Mouse (Mus musculus) hindbrain, embryonic 16.5 days (tissue): ENCODE results near the gene Slc7a5. TPM values are rescaled to one million over a fixed set of nuclear protein-coding genes. Genes with fewer than 3 reads are reported as not detected.

Source experiments
- ATAC-seq: fragments of 200-750 bp; cut with Nextera tagmentation; 2 replicates; pipeline ENCODE4 v1.8.0; 2017; ENCODE audit warnings: moderate TSS enrichment, moderate library complexity
- H3K27ac ChIP-seq: fragments of 300-500 bp; sonication (generic); 2 replicates; pipeline ENCODE4 v1.5.1; 2014; ENCODE audit warnings: low read depth, mild to moderate bottlenecking, control low read depth, low read length, moderate library complexity
- H3K27me3 ChIP-seq: fragments of 300-500 bp; sonication (generic); replicated peaks from 2 replicates; pipeline ENCODE4 v1.6.1; 2014; ENCODE audit warnings: low read length; ENCODE audit not compliant: control insufficient read depth, insufficient read depth
- H3K36me3 ChIP-seq: fragments of 300-500 bp; sonication (generic); 2 replicates; pipeline ENCODE4 v1.6.1; 2014; ENCODE audit warnings: mild to moderate bottlenecking, low read length, moderate library complexity, mixed read lengths; ENCODE audit not compliant: control insufficient read depth, insufficient read depth
- H3K4me1 ChIP-seq: fragments of 300-500 bp; sonication (generic); 2 replicates; pipeline ENCODE4 v1.6.1; 2014; ENCODE audit warnings: low read depth, low read length; ENCODE audit not compliant: control insufficient read depth, insufficient read depth
- H3K4me2 ChIP-seq: fragments of 300-500 bp; sonication (generic); 2 replicates; pipeline ENCODE4 v1.6.1; 2014; ENCODE audit warnings: mild to moderate bottlenecking, low read length, control low read depth, moderate library complexity
- H3K4me3 ChIP-seq: fragments of 300-500 bp; sonication (generic); 2 replicates; pipeline ENCODE4 v1.5.1; 2014; ENCODE audit warnings: mild to moderate bottlenecking, low read length, control low read depth, moderate library complexity
- H3K9ac ChIP-seq: fragments of 300-500 bp; sonication (generic); 2 replicates; pipeline ENCODE4 v1.6.1; 2014; ENCODE audit warnings: low read depth, mild to moderate bottlenecking, control low read depth, low read length, moderate library complexity
- H3K9me3 ChIP-seq: fragments of 300-500 bp; sonication (generic); 2 replicates; pipeline ENCODE4 v1.6.1; 2014; ENCODE audit warnings: mild to moderate bottlenecking, low read length, moderate library complexity; ENCODE audit not compliant: control insufficient read depth
- WGBS: fragments of 180-500 bp; shearing (Covaris S2); extraction: QIAGEN DNeasy Blood & Tissue Kit; methylation state at CpG from one replicate; pipeline ENCODE4 v1.1.7; 2014; 5-methylcytosine and 5-hydroxymethylcytosine counted together
- polyA plus RNA-seq: library from polyadenylated mRNA; unstranded; fragments of >200 nt; fragmentation: Nextera tagmentation; extraction: Ambion mirVana; gene quantifications from 2 replicates; pipeline ENCODE4 v1.2.1, GENCODE M21; 2015

Gene Slc7a5
- polyA plus RNA-seq, 1 experiment from 2014 or later, result 44.9 TPM

- no peaks in the 10 kb centered on the region; the same call in 1 of the 2 replicates for H3K4me1 ChIP-seq
- no peak overlapping the region for H3K27ac ChIP-seq
- no peaks in the 10 kb centered on the region for H3K9me3 ChIP-seq
- H3K36me3 ChIP-seq, result peaks cover 28% of the 10 kb centered on the region
- no peak overlapping the region for H3K9ac ChIP-seq
- 87% methylated on average over 5 of the region's 5 CpGs for WGBS
- H3K4me3 ChIP-seq, result no peak overlapping the region
- no peak overlapping the region for H3K4me2 ChIP-seq
- H3K27me3 ChIP-seq, result no peaks in the 10 kb centered on the region
- ATAC-seq, result no peak
These were observed 25.6 kb downstream of the Slc7a5 start for GRCm38 (mm10) chr8:121881921-121882320.

GRCm38 (mm10) chr8:121880818-121881217 is 26.7 kb downstream of the Slc7a5 start:
- Histone ChIP-seq H3K9me3 (no peaks in the 10 kb centered on the region), H3K4me3 (no peak overlapping the region), H3K27ac (no peak overlapping the region), H3K36me3 (peaks cover 21% of the 10 kb centered on the region), H3K27me3 (no peaks in the 10 kb centered on the region), H3K4me2 (no peak overlapping the region), H3K4me1 (no peaks in the 10 kb centered on the region; the same call in 1 of the 2 replicates), H3K9ac (no peak overlapping the region)
- 72% methylated on average over 1 of the region's 1 CpGs for WGBS
- no peak for ATAC-seq

- peaks cover 15% of the 10 kb centered on the region for H3K36me3 ChIP-seq
- no peak overlapping the region for H3K27ac ChIP-seq
- H3K9ac ChIP-seq, result no peak overlapping the region
- H3K4me3 ChIP-seq, result no peak overlapping the region
- ATAC-seq, result no peak
- no peak overlapping the region for H3K4me2 ChIP-seq
- no peaks in the 10 kb centered on the region for H3K27me3 ChIP-seq
- no peaks in the 10 kb centered on the region; the same call in 1 of the 2 replicates for H3K4me1 ChIP-seq
- 94% methylated on average over 3 of the region's 3 CpGs for WGBS
- no peaks in the 10 kb centered on the region for H3K9me3 ChIP-seq
These were observed 27.8 kb downstream of the Slc7a5 start for GRCm38 (mm10) chr8:121879712-121880111.

- H3K4me1 ChIP-seq, result no peaks in the 10 kb centered on the region; the same call in none of the 2 replicates
- ATAC-seq, result no peak
These were observed 29.5 kb downstream of the Slc7a5 start for GRCm38 (mm10) chr8:121877828-121878480.

GRCm38 (mm10) chr8:121877212-121877611 is 30.3 kb downstream of the Slc7a5 start:
- 83% methylated on average over 5 of the region's 5 CpGs for WGBS
- H3K27ac ChIP-seq, result no peak overlapping the region
- no peak overlapping the region for H3K4me2 ChIP-seq
- no peaks in the 10 kb centered on the region for H3K9me3 ChIP-seq
- no peak for ATAC-seq
- H3K9ac ChIP-seq, result no peak overlapping the region
- no peaks in the 10 kb centered on the region for H3K27me3 ChIP-seq
- H3K36me3 ChIP-seq, result peaks cover 5% of the 10 kb centered on the region
- no peak overlapping the region for H3K4me3 ChIP-seq
- H3K4me1 ChIP-seq, result peaks cover under 1% of the 10 kb centered on the region

More at GRCm38 (mm10) chr8:121877828-121878480, 29.5 kb downstream of the Slc7a5 start:
- no peak overlapping the region for H3K27ac ChIP-seq
- no peak overlapping the region for H3K4me2 ChIP-seq
- no peak overlapping the region for H3K4me3 ChIP-seq
- H3K36me3 ChIP-seq, result peaks cover 10% of the 10 kb centered on the region
- 79% methylated on average over 7 of the region's 7 CpGs for WGBS
- no peaks in the 10 kb centered on the region for H3K27me3 ChIP-seq
- H3K9me3 ChIP-seq, result no peaks in the 10 kb centered on the region
- H3K9ac ChIP-seq, result no peak overlapping the region

- Histone ChIP-seq H3K9ac (no peak overlapping the region), H3K27me3 (no peaks in the 10 kb centered on the region), H3K9me3 (no peaks in the 10 kb centered on the region), H3K4me2 (no peak overlapping the region), H3K4me3 (no peak overlapping the region), H3K4me1 (peaks cover 5% of the 10 kb centered on the region; the same call in 1 of the 2 replicates), H3K27ac (no peak overlapping the region), H3K36me3 (no peaks in the 10 kb centered on the region)
- 86% methylated on average over 9 of the region's 9 CpGs for WGBS
- ATAC-seq, result no peak
These were observed 32.0 kb downstream of the Slc7a5 start for GRCm38 (mm10) chr8:121875517-121875916.

- Histone ChIP-seq H3K4me1 (peaks cover 5% of the 10 kb centered on the region; the same call in 1 of the 2 replicates), H3K4me2 (no peak overlapping the region), H3K27me3 (no peaks in the 10 kb centered on the region), H3K4me3 (no peak overlapping the region), H3K9me3 (no peaks in the 10 kb centered on the region), H3K27ac (no peak overlapping the region), H3K9ac (no peak overlapping the region), H3K36me3 (no peaks in the 10 kb centered on the region)
- WGBS, result 81% methylated on average over 3 of the region's 3 CpGs
- no peak for ATAC-seq
These were observed 32.4 kb downstream of the Slc7a5 start for GRCm38 (mm10) chr8:121875045-121875444.

GRCm38 (mm10) chr8:121874031-121874430 is 33.5 kb downstream of the Slc7a5 start:
- no peaks in the 10 kb centered on the region for H3K36me3 ChIP-seq
- no peak for ATAC-seq
- WGBS, result 73% methylated on average over 9 of the region's 9 CpGs

GRCm38 (mm10) chr8:121871833-121872440 is 35.6 kb downstream of the Slc7a5 start:
- H3K27me3 ChIP-seq, result no peaks in the 10 kb centered on the region
- H3K9ac ChIP-seq, result no peak overlapping the region
- peaks cover 5% of the 10 kb centered on the region; the same call in 1 of the 2 replicates for H3K4me1 ChIP-seq
- 27% methylated on average over 10 of the region's 10 CpGs for WGBS
- peak; percentile 45; the same call in 1 of the 2 replicates for ATAC-seq
- H3K9me3 ChIP-seq, result no peaks in the 10 kb centered on the region
- H3K4me2 ChIP-seq, result no peak overlapping the region
- H3K4me3 ChIP-seq, result no peak overlapping the region
- H3K36me3 ChIP-seq, result no peaks in the 10 kb centered on the region
- H3K27ac ChIP-seq, result no peak overlapping the region

More at GRCm38 (mm10) chr8:121874031-121874430, 33.5 kb downstream of the Slc7a5 start:
- Histone ChIP-seq H3K4me1 (peaks cover 5% of the 10 kb centered on the region; the same call in 1 of the 2 replicates), H3K4me3 (no peak overlapping the region), H3K9me3 (no peaks in the 10 kb centered on the region), H3K4me2 (no peak overlapping the region), H3K9ac (no peak overlapping the region), H3K27me3 (no peaks in the 10 kb centered on the region), H3K27ac (no peak overlapping the region)
